Mouse (Mus musculus) splenic B cell, adult 2 months (primary cell): ENCODE measurements around the gene Gm17428.

Experiments
- DNase-seq: peaks from one replicate; pipeline ENCODE4 v3.0.0-alpha.2; 2011; ENCODE audit warnings: low read depth, low spot score
- H3K27me3 ChIP-seq: 2 replicates; pipeline ENCODE4 v1.6.1; 2012; ENCODE audit warnings: mild to moderate bottlenecking, low read length, moderate library complexity, mixed read lengths; ENCODE audit not compliant: control insufficient read depth, poor library complexity, insufficient read depth, severe bottlenecking
- H3K36me3 ChIP-seq: 2 replicates; pipeline ENCODE4 v1.6.1; 2012; ENCODE audit warnings: mild to moderate bottlenecking, low read length, moderate library complexity, mixed read lengths; ENCODE audit not compliant: control insufficient read depth, poor library complexity, insufficient read depth, severe bottlenecking

Gm17428 gene

DNA sequence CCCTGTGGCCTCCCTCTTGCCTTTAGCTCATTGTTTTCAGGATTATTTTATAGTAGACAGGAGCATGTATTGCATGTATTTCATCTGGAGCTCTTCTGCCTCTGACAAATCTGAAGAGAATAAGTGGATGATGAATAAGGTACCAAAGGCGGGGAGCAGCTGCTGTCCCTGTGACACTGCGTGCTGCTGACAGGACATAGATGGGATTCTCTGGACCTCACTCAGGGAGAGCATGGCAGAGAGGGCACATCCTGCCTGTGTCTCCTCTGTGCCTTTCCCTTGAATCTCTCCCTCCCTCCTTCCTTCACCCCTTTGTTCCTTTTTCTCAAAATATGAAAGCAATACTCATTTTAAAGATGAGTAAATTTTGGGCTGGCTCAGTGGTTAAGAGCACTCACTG, 28.8 kb downstream of the Gm17428 start:
- DNase-seq: no peak
- Histone ChIP-seq H3K27me3 (no peaks in the 10 kb centered on the region; the same call in 1 of the 2 replicates), H3K36me3 (no peaks in the 10 kb centered on the region)

GRCm38 (mm10) chr14:55005967-55006366, 29.2 kb downstream of the Gm17428 start:
- no peaks in the 10 kb centered on the region for H3K36me3 ChIP-seq
- DNase-seq: no peak
- H3K27me3 ChIP-seq: no peaks in the 10 kb centered on the region; the same call in 1 of the 2 replicates

DNA sequence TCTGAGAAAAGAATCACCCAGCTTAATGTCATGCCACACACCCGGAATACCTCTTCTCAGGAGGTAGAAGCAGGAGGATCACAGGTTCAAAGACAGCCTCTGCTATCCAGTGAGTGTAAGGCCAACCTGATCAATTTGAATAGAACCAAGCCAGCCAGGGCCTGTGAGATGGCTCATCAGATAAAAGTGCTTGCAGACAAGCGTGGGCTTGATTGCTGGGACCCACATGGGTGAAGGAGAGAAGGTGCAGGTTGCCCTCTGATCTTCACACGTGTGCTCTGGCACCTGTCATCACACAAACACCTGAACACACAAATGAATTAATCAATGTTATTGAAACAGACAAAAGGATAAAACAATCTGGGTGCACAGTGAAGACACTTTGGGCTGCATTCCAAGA, 29.8 kb downstream of the Gm17428 start:
- no peaks in the 10 kb centered on the region for H3K36me3 ChIP-seq
- no peak for DNase-seq
- no peaks in the 10 kb centered on the region; the same call in 1 of the 2 replicates for H3K27me3 ChIP-seq

- Histone ChIP-seq H3K36me3 (no peaks in the 10 kb centered on the region), H3K27me3 (no peaks in the 10 kb centered on the region; the same call in 1 of the 2 replicates)
- no peak for DNase-seq
These were observed 30.6 kb downstream of the Gm17428 start for GRCm38 (mm10) chr14:55007120-55007908.

GRCm38 (mm10) chr14:55008417-55008816, 31.7 kb downstream of the Gm17428 start:
- Histone ChIP-seq H3K27me3 (no peaks in the 10 kb centered on the region; the same call in 1 of the 2 replicates), H3K36me3 (no peaks in the 10 kb centered on the region)
- no peak for DNase-seq

GRCm38 (mm10) chr14:55011116-55011515, 34.4 kb downstream of the Gm17428 start:
- Histone ChIP-seq H3K27me3 (no peaks in the 10 kb centered on the region; the same call in 1 of the 2 replicates), H3K36me3 (no peaks in the 10 kb centered on the region)
- peak; percentile 25 for DNase-seq

DNA sequence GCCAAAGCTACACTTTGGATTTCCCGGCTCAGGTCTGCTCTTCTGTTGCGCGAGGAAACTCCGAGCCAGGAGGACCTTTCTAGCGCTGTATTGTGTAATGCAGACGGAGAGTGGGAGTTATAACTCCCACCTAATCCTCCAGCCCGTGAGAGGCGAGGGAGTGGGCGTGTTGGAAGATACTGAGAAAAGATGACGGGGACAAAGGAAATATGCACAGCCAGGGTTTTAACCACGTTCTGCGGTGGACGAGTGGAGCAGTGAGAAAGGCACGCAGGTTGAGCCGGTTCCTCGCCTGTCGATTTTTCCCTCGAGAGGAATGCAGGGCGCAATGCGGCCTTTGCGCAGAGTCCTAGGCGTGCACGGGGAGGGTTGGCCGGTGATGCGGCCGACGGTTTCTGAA, 37.9 kb downstream of the Gm17428 start:
- H3K27me3 ChIP-seq: no peaks in the 10 kb centered on the region
- peaks cover 2% of the 10 kb centered on the region; the same call in 1 of the 2 replicates for H3K36me3 ChIP-seq
- no peak for DNase-seq

DNA sequence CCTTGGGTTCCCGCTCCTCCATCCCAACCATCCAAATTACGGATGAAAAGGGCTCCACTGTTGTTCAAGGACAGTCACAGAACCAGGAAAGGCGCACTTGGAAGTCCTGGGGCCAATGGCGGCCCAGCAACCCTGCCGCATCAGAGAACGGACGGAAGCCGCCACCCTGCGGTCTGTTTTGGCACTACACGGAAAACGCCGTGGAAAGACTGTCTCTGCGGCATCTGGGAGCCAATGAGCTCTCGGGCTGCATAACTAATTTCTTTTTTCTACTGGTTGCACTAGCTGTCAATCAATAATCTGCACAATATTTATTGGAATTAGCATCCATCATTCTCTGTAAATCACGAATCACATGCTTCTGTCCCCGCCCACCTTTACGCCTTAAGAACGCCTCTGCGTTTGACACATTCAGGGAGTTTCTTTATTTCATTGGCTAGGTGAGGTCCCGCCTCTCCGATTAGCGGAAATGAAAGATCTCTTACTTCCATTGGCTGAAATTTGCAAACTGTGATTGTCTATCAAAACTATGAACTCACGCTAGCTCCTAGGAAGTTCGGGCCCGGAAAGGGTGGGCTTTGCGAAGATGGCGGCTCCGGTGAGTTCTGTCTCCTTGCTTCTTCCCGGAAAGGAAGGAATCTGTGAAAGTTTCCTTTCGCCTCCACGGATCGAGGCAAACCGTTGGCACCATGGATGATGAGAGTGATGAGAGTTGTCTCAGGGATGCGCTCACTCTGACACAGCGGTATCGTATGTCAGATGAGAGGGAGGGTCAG, 38.4 kb downstream of the Gm17428 start, which contains the start of gene Ngdn:
Ngdn (plus strand) TSS at position 464 of the 776 bp plus-strand sequence.
- DNase-seq: peak; percentile 99
- Histone ChIP-seq H3K27me3 (no peaks in the 10 kb centered on the region), H3K36me3 (peaks cover 2% of the 10 kb centered on the region; the same call in 1 of the 2 replicates)

DNA sequence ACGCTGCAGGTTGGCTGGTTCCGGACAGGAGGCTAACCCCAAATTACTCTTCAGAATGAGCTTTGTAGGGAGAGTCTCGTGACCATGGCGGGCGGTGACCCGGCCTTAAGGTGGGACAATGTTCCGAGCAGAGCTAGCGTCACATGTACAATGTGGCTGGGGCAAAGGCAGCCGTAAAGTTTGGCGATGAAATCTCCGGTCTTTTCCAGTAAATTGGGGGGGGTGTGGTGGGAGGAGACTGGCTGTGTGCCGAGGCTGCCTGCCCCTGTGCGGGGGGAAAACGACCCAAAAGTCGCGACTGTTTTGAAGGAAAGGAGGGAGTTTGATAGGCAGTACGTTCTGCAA, 39.0 kb downstream of the Gm17428 start:
- peaks cover 2% of the 10 kb centered on the region; the same call in 1 of the 2 replicates for H3K36me3 ChIP-seq
- DNase-seq: no peak
- no peaks in the 10 kb centered on the region for H3K27me3 ChIP-seq

- no peak for DNase-seq
- no peaks in the 10 kb centered on the region for H3K27me3 ChIP-seq
- peaks cover 2% of the 10 kb centered on the region; the same call in 1 of the 2 replicates for H3K36me3 ChIP-seq
These were observed 40.1 kb downstream of the Gm17428 start for GRCm38 (mm10) chr14:55016876-55017275.

- no peaks in the 10 kb centered on the region for H3K27me3 ChIP-seq
- DNase-seq: no peak
- H3K36me3 ChIP-seq: peaks cover 2% of the 10 kb centered on the region
These were observed 43.7 kb downstream of the Gm17428 start for GRCm38 (mm10) chr14:55020394-55020793.

DNA sequence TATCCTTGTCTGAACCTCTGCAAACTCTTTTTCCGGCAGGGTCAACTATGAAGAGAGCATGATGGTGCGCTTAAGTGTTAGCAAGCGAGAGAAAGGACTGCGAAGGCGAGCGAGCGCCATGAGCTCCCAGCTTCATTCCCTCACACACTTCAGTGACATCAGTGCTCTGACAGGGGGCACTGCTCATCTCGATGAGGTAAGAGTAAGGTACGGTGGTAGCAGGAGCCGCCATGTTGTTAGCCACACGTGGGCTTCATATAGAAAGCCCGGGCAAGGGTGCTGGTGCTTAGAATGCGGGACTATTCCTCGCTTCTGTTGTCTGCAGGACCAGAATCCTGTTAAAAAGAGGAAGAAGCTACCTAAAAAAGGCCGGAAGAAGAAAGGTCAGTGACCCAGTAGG, 46.3 kb downstream of the Gm17428 start:
- no peak for DNase-seq
- Histone ChIP-seq H3K27me3 (no peaks in the 10 kb centered on the region), H3K36me3 (no peaks in the 10 kb centered on the region; the same call in 1 of the 2 replicates)

DNA sequence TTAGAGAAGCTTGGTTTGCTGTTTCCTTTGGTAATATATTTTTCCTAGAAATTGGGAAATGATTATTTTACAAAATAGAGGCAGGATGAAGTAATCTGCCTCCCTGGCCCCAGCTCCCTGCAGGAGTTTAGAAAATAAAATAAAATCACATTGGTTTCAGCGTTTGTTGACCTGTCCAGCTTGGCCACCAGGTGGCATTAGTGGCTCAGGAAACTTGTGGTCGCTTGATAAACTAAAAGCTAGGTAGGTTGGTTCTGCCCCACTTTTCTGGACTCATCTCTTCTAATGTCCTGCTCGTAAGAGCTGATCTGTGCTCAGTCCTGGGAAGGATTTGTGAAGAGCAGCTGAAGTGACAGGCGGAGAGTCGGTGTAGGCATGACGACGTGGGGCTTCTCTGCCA, 47.5 kb downstream of the Gm17428 start:
- no peaks in the 10 kb centered on the region for H3K27me3 ChIP-seq
- peak; percentile 61 for DNase-seq
- no peaks in the 10 kb centered on the region; the same call in 1 of the 2 replicates for H3K36me3 ChIP-seq

- no peak for DNase-seq
- Histone ChIP-seq H3K36me3 (no peaks in the 10 kb centered on the region; the same call in 1 of the 2 replicates), H3K27me3 (no peaks in the 10 kb centered on the region)
These were observed 48.8 kb downstream of the Gm17428 start for GRCm38 (mm10) chr14:55025527-55025926.
